Mouse (Mus musculus) spleen, adult 2 months (tissue): ENCODE measurements around the gene Pprc1. TPM values are rescaled to one million over a fixed set of nuclear protein-coding genes. Genes with fewer than 3 reads are reported as not detected.

Source experiments
- DNase-seq, 2 experiments: peaks; one replicate each; pipeline versions ENCODE4 v3.0.0 to v3.0.0-alpha.2; 2012 to 2021; ENCODE audit warnings: low spot score in 2 of 2, low read depth in 1 of 2
- H3K27ac ChIP-seq: fragments of 200-500 bp; 2 replicates; pipeline ENCODE4 v1.5.1; 2012; ENCODE audit warnings: low read length, inconsistent platforms; ENCODE audit not compliant: insufficient read depth
- H3K27me3 ChIP-seq: fragments of 200-500 bp; 2 replicates; pipeline ENCODE4 v1.6.1; 2012; ENCODE audit warnings: mild to moderate bottlenecking, moderate library complexity, low read length, inconsistent platforms; ENCODE audit not compliant: control insufficient read depth, insufficient read depth
- H3K36me3 ChIP-seq: fragments of 200-500 bp; 2 replicates; pipeline ENCODE4 v1.6.1; 2012; ENCODE audit warnings: mild to moderate bottlenecking, low read length, inconsistent platforms; ENCODE audit not compliant: control insufficient read depth, insufficient read depth
- H3K4me1 ChIP-seq: fragments of 200-500 bp; 2 replicates; pipeline ENCODE4 v1.6.1; 2011; ENCODE audit warnings: inconsistent platforms; ENCODE audit not compliant: control insufficient read depth, insufficient read depth, insufficient read length
- H3K4me3 ChIP-seq: fragments of 200-500 bp; 2 replicates; pipeline ENCODE4 v1.5.1; 2011; ENCODE audit warnings: mild to moderate bottlenecking, inconsistent platforms; ENCODE audit not compliant: insufficient read depth, insufficient read length; ENCODE audit errors: extremely low read depth
- CTCF ChIP-seq: fragments of 200-500 bp; IDR thresholded peaks from 2 replicates; pipeline ENCODE4 v1.5.1; 2011; ENCODE audit warnings: mild to moderate bottlenecking, inconsistent platforms; ENCODE audit not compliant: insufficient read depth, insufficient read length, insufficient replicate concordance; ENCODE audit errors: extremely low read depth
- POLR2A ChIP-seq: fragments of 200-500 bp; IDR thresholded peaks from 2 replicates; pipeline ENCODE4 v1.6.1; 2011; ENCODE audit warnings: low read depth, low read length, inconsistent platforms
- WGBS: fragments of 180-500 bp; shearing (Covaris S2); methylation state at CpG from one replicate; pipeline ENCODE4 v1.1.7; 2018; 5-methylcytosine and 5-hydroxymethylcytosine counted together
- polyA plus RNA-seq: library from polyadenylated mRNA; depleted of rRNA; stranded (reverse); fragments of >200 nt; gene quantifications from 2 replicates; pipeline ENCODE4 v1.2.3, GENCODE M21; 2012; rRNA removed

Gene Pprc1
- polyA plus RNA-seq, 1 experiment = 28.5 TPM

DNA sequence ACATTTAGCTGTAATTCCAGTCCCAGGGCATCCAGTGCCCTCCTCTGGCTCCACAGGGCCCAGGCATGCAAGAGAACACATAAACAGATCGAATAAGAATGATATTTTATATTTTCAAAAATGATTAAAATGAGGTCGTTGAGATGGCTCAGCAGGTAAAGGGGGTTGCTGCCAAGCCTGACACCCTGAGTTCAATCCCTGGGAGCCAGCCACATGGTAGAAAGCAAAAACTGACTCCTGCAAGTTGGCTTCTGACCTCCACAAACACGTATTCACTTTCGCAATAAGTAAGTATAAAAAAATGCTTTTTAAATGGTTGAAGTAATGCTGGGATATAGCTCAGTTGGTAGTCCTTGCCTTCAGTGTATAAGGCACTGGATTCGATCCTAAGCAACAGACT, 66.1 kb downstream of the Pprc1 start:
- H3K27ac ChIP-seq = no peak overlapping the region
- H3K4me3 ChIP-seq = no peak overlapping the region
- no peaks in the 10 kb centered on the region for H3K27me3 ChIP-seq
- TF ChIP-seq CTCF (no peak), POLR2A (no peak)
- H3K4me1 ChIP-seq = no peaks in the 10 kb centered on the region; the same call in 1 of the 2 replicates
- H3K36me3 ChIP-seq = no peaks in the 10 kb centered on the region
- no peak for DNase-seq
- 86% methylated on average over 5 of the region's 5 CpGs for WGBS

DNA sequence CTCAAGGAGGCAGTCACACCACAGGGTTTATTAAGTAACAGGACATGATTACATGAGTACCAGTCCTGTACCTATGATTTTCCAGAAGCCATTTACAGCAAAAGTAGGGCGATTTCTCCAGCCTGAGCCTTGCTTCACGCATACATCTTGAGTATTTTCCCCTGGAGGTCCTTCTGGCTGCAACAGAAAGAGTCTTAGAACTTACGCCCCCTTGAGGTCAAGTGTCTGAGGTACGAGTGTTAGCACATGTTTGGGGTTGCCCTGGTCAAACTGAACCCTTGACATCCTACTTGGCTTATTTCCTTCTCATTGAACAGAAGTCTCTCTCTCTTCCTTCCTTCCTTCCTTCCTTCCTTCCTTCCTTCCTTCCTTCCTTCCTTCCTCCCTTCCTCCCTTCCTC, 69.9 kb downstream of the Pprc1 start:
- 73% methylated on average over 4 of the region's 4 CpGs for WGBS

DNA sequence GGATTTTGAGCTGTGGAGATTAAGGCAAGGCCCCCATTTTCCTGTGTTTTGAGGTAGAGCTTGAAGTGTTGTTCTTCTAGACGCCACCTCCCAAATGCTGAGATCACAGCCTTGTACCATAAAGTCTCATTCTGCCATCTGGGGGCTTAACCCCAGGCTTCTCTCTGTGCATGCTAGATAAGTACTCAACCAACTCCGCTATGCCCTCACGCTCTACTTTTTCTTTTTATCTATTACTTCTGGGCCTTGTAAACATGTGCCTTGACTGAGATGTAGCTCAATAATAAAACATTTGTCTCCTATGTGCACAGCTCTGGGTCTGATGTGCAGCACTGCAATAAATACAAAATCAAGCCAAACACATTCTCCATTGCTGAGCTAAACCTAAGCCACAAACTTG, 74.8 kb downstream of the Pprc1 start:
- H3K4me3 ChIP-seq = no peak overlapping the region
- H3K27ac ChIP-seq = no peak overlapping the region
- no peaks in the 10 kb centered on the region for H3K27me3 ChIP-seq
- WGBS = 77% methylated on average over 3 of the region's 3 CpGs
- DNase-seq = no peak
- H3K36me3 ChIP-seq = no peaks in the 10 kb centered on the region
- no peaks in the 10 kb centered on the region for H3K4me1 ChIP-seq
- TF ChIP-seq POLR2A = no peak

More for the DNA sequence above, 69.9 kb downstream of the Pprc1 start:
- Histone ChIP-seq H3K27me3 (no peaks in the 10 kb centered on the region), H3K4me1 (no peaks in the 10 kb centered on the region; the same call in 1 of the 2 replicates), H3K27ac (no peak overlapping the region), H3K4me3 (no peak overlapping the region), H3K36me3 (no peaks in the 10 kb centered on the region)
- no peak for DNase-seq
- TF ChIP-seq CTCF (no peak), POLR2A (no peak)

GRCm38 (mm10) chr19:46120872-46121271, 76.2 kb downstream of the Pprc1 start:
- Histone ChIP-seq H3K36me3 (no peaks in the 10 kb centered on the region), H3K27ac (no peak overlapping the region), H3K4me1 (no peaks in the 10 kb centered on the region), H3K27me3 (no peaks in the 10 kb centered on the region), H3K4me3 (no peak overlapping the region)
- WGBS = 85% methylated on average over 6 of the region's 6 CpGs
- no peak for DNase-seq
- TF ChIP-seq POLR2A (no peak), CTCF (no peak)

Other genes with a start within 250 kb of the Pprc1 start
- 1.5 and 1.8 TPM in 2 replicates for gene Kcnip2, start 228.8 kb upstream of the Pprc1 start, polyA plus RNA-seq
- 5.6 TPM in 2 replicates for gene Armh3, start 46.4 kb upstream of the Pprc1 start, polyA plus RNA-seq
- 7.4 and 8.8 TPM in 2 replicates for gene Hps6, start 41.4 kb upstream of the Pprc1 start, polyA plus RNA-seq
- 224 and 270 TPM in 2 replicates for gene Ldb1, start 328 bp downstream of the Pprc1 start, polyA plus RNA-seq
- 10.3 TPM in 2 replicates for gene Nolc1, start 31.0 kb downstream of the Pprc1 start, polyA plus RNA-seq
- not detected in 2 replicates for gene Elovl3, start 87.0 kb downstream of the Pprc1 start, polyA plus RNA-seq
- gene Pitx3, start 103.4 kb downstream of the Pprc1 start, polyA plus RNA-seq = not detected in 2 replicates
- gene Gbf1, start 107.6 kb downstream of the Pprc1 start, polyA plus RNA-seq = 67.7 and 76.2 TPM in 2 replicates